Mouse (Mus musculus) embryonic facial prominence, embryonic 12.5 days (tissue): Measurements from ENCODE around the gene Susd4. TPM values are rescaled to one million over a fixed set of nuclear protein-coding genes. Genes with fewer than 3 reads are reported as not detected.
A peak's percentile ranks its signal among the peaks of the same experiment; 100 is the strongest.

Source experiments
- ATAC-seq: fragments of 200-750 bp; cut with Nextera tagmentation; 2 replicates; pipeline ENCODE4 v1.8.0; 2017; ENCODE audit not compliant: insufficient number of reproducible peaks, insufficient read depth, low FRiP score, low TSS enrichment
- H3K27ac ChIP-seq: fragments of 300-500 bp; sonication (generic); 2 replicates; pipeline ENCODE4 v1.5.1; 2016; ENCODE audit warnings: mild to moderate bottlenecking
- H3K27me3 ChIP-seq: fragments of 300-500 bp; sonication (generic); 2 replicates; pipeline ENCODE4 v1.6.1; 2016; ENCODE audit warnings: mild to moderate bottlenecking, moderate library complexity
- H3K36me3 ChIP-seq: fragments of 300-500 bp; sonication (generic); 2 replicates; pipeline ENCODE4 v1.6.1; 2016; ENCODE audit warnings: mild to moderate bottlenecking
- H3K4me1 ChIP-seq: fragments of 300-500 bp; sonication (generic); 2 replicates; pipeline ENCODE4 v1.6.1; 2016
- H3K4me2 ChIP-seq: fragments of 300-500 bp; sonication (generic); replicated peaks from 2 replicates; pipeline ENCODE4 v1.6.1; 2016; ENCODE audit warnings: mild to moderate bottlenecking, moderate library complexity
- H3K4me3 ChIP-seq: fragments of 300-500 bp; sonication (generic); 2 replicates; pipeline ENCODE4 v1.5.1; 2016; ENCODE audit warnings: mild to moderate bottlenecking
- H3K9ac ChIP-seq: fragments of 300-500 bp; sonication (generic); 2 replicates; pipeline ENCODE4 v1.6.1; 2016; ENCODE audit warnings: mild to moderate bottlenecking, moderate library complexity
- H3K9me3 ChIP-seq: fragments of 300-500 bp; sonication (generic); 2 replicates; pipeline ENCODE4 v1.6.1; 2016; ENCODE audit warnings: mild to moderate bottlenecking, moderate library complexity
- whole genome bisulfite sequencing: fragments of 180-500 bp; shearing (Covaris S2); methylation state at CpG from one replicate; pipeline ENCODE4 v1.1.7; 2016; 5-methylcytosine and 5-hydroxymethylcytosine counted together
- polyA plus RNA-seq: library from polyadenylated mRNA; unstranded; fragments of >200 nt; fragmentation: Nextera tagmentation; extraction: Ambion mirVana; gene quantifications from 2 replicates; pipeline ENCODE4 v1.2.1, GENCODE M21; 2016

Gene Susd4
- 15.4 and 15.7 TPM in 2 replicates for polyA plus RNA-seq

GRCm38 (mm10) chr1:182763716-182764461, at the start of gene Susd4:
Gene Susd4, plus strand, starts transcription at chr1:182763860.
- Histone ChIP-seq H3K27me3 (peaks cover 22% of the 10 kb centered on the region), H3K36me3 (no peaks in the 10 kb centered on the region), H3K9me3 (no peaks in the 10 kb centered on the region), H3K27ac (peak within 1 kb of the TSS; percentile 47), H3K4me1 (peaks cover 12% of the 10 kb centered on the region), H3K4me3 (peak within 1 kb of the TSS; percentile 57), H3K4me2 (peak within 1 kb of the TSS; percentile 74), H3K9ac (peak within 1 kb of the TSS; percentile 49)
- WGBS = under 1% methylated on average over 84 of the region's 95 CpGs
- ATAC-seq = peak; percentile 88

- no peak overlapping the region for H3K27ac ChIP-seq
- H3K36me3 ChIP-seq = no peaks in the 10 kb centered on the region
- H3K9me3 ChIP-seq = no peaks in the 10 kb centered on the region
- H3K4me3 ChIP-seq = no peak overlapping the region
- H3K4me2 ChIP-seq = no peak overlapping the region
- no peak overlapping the region for H3K9ac ChIP-seq
- ATAC-seq = no peak
- H3K4me1 ChIP-seq = 0 out of 2 replicates have a peak, but pooled peaks cover 2% of the 10 kb centered on the region
- H3K27me3 ChIP-seq = no peaks in the 10 kb centered on the region
- 68% methylated on average over 6 of the region's 6 CpGs for WGBS
Measured at GRCm38 (mm10) chr1:182714236-182714935, 49.3 kb upstream of the Susd4 start.

GRCm38 (mm10) chr1:182727541-182727940, 36.1 kb upstream of the Susd4 start:
- H3K27ac ChIP-seq = no peak overlapping the region
- ATAC-seq = no peak
- H3K9me3 ChIP-seq = no peaks in the 10 kb centered on the region
- H3K4me3 ChIP-seq = no peak overlapping the region
- H3K27me3 ChIP-seq = 0 out of 2 replicates have a peak, but pooled peaks cover 4% of the 10 kb centered on the region
- no peaks in the 10 kb centered on the region for H3K4me1 ChIP-seq
- no peak overlapping the region for H3K9ac ChIP-seq
- WGBS = 57% methylated on average over 12 of the region's 12 CpGs
- no peaks in the 10 kb centered on the region for H3K36me3 ChIP-seq
- no peak overlapping the region for H3K4me2 ChIP-seq

GRCm38 (mm10) chr1:182729002-182729401, 34.7 kb upstream of the Susd4 start:
- Histone ChIP-seq H3K27ac (no peak overlapping the region), H3K9ac (no peak overlapping the region), H3K9me3 (no peaks in the 10 kb centered on the region), H3K27me3 (0 out of 2 replicates have a peak, but pooled peaks cover 4% of the 10 kb centered on the region), H3K4me3 (no peak overlapping the region), H3K4me1 (no peaks in the 10 kb centered on the region), H3K36me3 (no peaks in the 10 kb centered on the region), H3K4me2 (no peak overlapping the region)
- WGBS = 82% methylated on average over 9 of the region's 9 CpGs
- no peak for ATAC-seq

- WGBS = 45% methylated on average over 7 of the region's 7 CpGs
- H3K36me3 ChIP-seq = no peaks in the 10 kb centered on the region
- no peaks in the 10 kb centered on the region for H3K9me3 ChIP-seq
- no peak overlapping the region for H3K4me3 ChIP-seq
- no peaks in the 10 kb centered on the region for H3K4me1 ChIP-seq
- H3K27me3 ChIP-seq = 0 out of 2 replicates have a peak, but pooled peaks cover 4% of the 10 kb centered on the region
- no peak for ATAC-seq
- H3K4me2 ChIP-seq = no peak overlapping the region
- no peak overlapping the region for H3K9ac ChIP-seq
- no peak overlapping the region for H3K27ac ChIP-seq
Measured at GRCm38 (mm10) chr1:182732695-182733094, 31.0 kb upstream of the Susd4 start.

- Histone ChIP-seq H3K27ac (no peak overlapping the region), H3K36me3 (no peaks in the 10 kb centered on the region), H3K9ac (no peak overlapping the region), H3K4me2 (no peak overlapping the region), H3K27me3 (no peaks in the 10 kb centered on the region), H3K9me3 (no peaks in the 10 kb centered on the region), H3K4me1 (no peaks in the 10 kb centered on the region), H3K4me3 (no peak overlapping the region)
- no peak for ATAC-seq
- 73% methylated on average over 4 of the region's 4 CpGs for WGBS
Measured at GRCm38 (mm10) chr1:182735891-182736290, 27.8 kb upstream of the Susd4 start.

- Histone ChIP-seq H3K36me3 (no peaks in the 10 kb centered on the region), H3K4me1 (no peaks in the 10 kb centered on the region), H3K4me2 (no peak overlapping the region), H3K4me3 (no peak overlapping the region), H3K9me3 (peaks cover 4% of the 10 kb centered on the region; the same call in 1 of the 2 replicates), H3K9ac (no peak overlapping the region), H3K27me3 (0 out of 2 replicates have a peak, but pooled peaks cover 4% of the 10 kb centered on the region), H3K27ac (no peak overlapping the region)
- WGBS = 89% methylated on average over 9 of the region's 9 CpGs
- ATAC-seq = no peak
Measured at GRCm38 (mm10) chr1:182747081-182747480, 16.6 kb upstream of the Susd4 start.

- peaks cover 4% of the 10 kb centered on the region; the same call in 1 of the 2 replicates for H3K9me3 ChIP-seq
- no peak overlapping the region for H3K4me3 ChIP-seq
- H3K27ac ChIP-seq = no peak overlapping the region
- 0 out of 2 replicates have a peak, but pooled peaks cover 4% of the 10 kb centered on the region for H3K27me3 ChIP-seq
- no peak for ATAC-seq
- WGBS = 85% methylated on average over 17 of the region's 17 CpGs
- H3K4me1 ChIP-seq = no peaks in the 10 kb centered on the region
- H3K9ac ChIP-seq = no peak overlapping the region
- H3K4me2 ChIP-seq = no peak overlapping the region
- H3K36me3 ChIP-seq = no peaks in the 10 kb centered on the region
Measured at GRCm38 (mm10) chr1:182747834-182748233, 15.8 kb upstream of the Susd4 start.

GRCm38 (mm10) chr1:182749080-182749479, 14.6 kb upstream of the Susd4 start, which contains the start of gene Ccdc185:
Gene Ccdc185, minus strand, starts transcription at chr1:182749180.
- H3K4me3 ChIP-seq = no peak within 1 kb of the TSS
- H3K9me3 ChIP-seq = no peaks in the 10 kb centered on the region; the same call in 1 of the 2 replicates
- H3K9ac ChIP-seq = no peak within 1 kb of the TSS
- H3K36me3 ChIP-seq = no peaks in the 10 kb centered on the region
- H3K4me2 ChIP-seq = no peak within 1 kb of the TSS
- no peak within 1 kb of the TSS for H3K27ac ChIP-seq
- ATAC-seq = no peak
- 91% methylated on average over 9 of the region's 9 CpGs for WGBS
- H3K4me1 ChIP-seq = no peaks in the 10 kb centered on the region
- 0 out of 2 replicates have a peak, but pooled peaks cover 4% of the 10 kb centered on the region for H3K27me3 ChIP-seq

- WGBS = 79% methylated on average over 8 of the region's 8 CpGs
- 0 out of 2 replicates have a peak, but pooled peaks cover 4% of the 10 kb centered on the region for H3K27me3 ChIP-seq
- H3K4me2 ChIP-seq = no peak overlapping the region
- H3K27ac ChIP-seq = no peak overlapping the region
- ATAC-seq = no peak
- no peaks in the 10 kb centered on the region for H3K4me1 ChIP-seq
- H3K9ac ChIP-seq = no peak overlapping the region
- H3K36me3 ChIP-seq = no peaks in the 10 kb centered on the region
- no peaks in the 10 kb centered on the region for H3K9me3 ChIP-seq
- H3K4me3 ChIP-seq = no peak overlapping the region
Measured at GRCm38 (mm10) chr1:182751301-182751700, 12.4 kb upstream of the Susd4 start.

GRCm38 (mm10) chr1:182753694-182754093, 10.0 kb upstream of the Susd4 start:
- no peak overlapping the region for H3K4me2 ChIP-seq
- H3K27ac ChIP-seq = no peak overlapping the region
- no peak overlapping the region for H3K4me3 ChIP-seq
- H3K36me3 ChIP-seq = no peaks in the 10 kb centered on the region
- H3K9ac ChIP-seq = no peak overlapping the region
- ATAC-seq = no peak
- H3K9me3 ChIP-seq = no peaks in the 10 kb centered on the region
- no peaks in the 10 kb centered on the region for H3K27me3 ChIP-seq
- WGBS = 80% methylated on average over 8 of the region's 8 CpGs
- no peaks in the 10 kb centered on the region for H3K4me1 ChIP-seq
